Comparison of ENCODE assay signal across 25 mouse cellular contexts in the genomic region with DNA sequence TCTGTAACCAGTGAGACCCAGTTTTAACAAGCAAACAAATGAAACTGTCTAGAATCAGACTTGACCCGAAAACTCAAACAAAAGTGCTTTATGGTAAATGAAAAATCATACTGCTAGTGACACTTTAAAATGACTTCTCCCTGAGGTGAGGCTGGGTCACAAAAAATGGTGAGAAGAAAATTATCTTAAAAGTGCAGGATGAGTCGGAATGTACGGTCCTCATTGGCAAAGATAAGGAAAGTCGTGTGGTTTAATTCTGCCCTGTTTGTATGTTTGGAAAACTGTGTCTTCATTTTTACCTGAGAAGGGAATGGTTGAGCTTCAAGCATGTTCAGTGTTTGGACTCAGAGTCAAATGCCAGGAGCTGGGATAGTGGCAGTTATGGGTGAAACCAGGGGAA. TPM values are rescaled to one million over a fixed set of nuclear protein-coding genes. Genes with fewer than 3 reads are reported as not detected.
DNase-seq lines count a peak whose midpoint lies in the region; ATAC-seq and TF ChIP-seq lines count a peak whose summit lies in the region.
"Had no signal": no experiment of that assay in that cellular context is flagged by ENCODE, and none has a peak within 500 bp of the region (broad histone marks: within the 10 kb centered on the region; RNA-seq: fewer than 3 reads in every experiment).

No protein-coding gene starts in this region.

- H3K27me3 ChIP-seq in testis, adult 2 months (ENCODE audit: control insufficient read depth, insufficient read depth, low read length): no peaks in the 10 kb centered on the region
- no peaks in the 10 kb centered on the region for H3K27me3 ChIP-seq in liver, embryonic 14.5 days (ENCODE audit: control insufficient read depth, insufficient read depth, low read length)
- no peaks in the 10 kb centered on the region for H3K27me3 ChIP-seq in lung, postnatal 0 days (replicated peaks; ENCODE audit: insufficient read depth, low read length)
- H3K27me3 ChIP-seq: CH12.LX; forebrain, embryonic 15.5 days; heart, embryonic 15.5 days had no signal

- 28% methylated on average over 4 of the region's 4 CpGs for WGBS in liver, embryonic 14.5 days (ENCODE audit: insufficient replicate concordance)
- WGBS in lung, postnatal 0 days: 84% methylated on average over 4 of the region's 4 CpGs

- H3K4me2 ChIP-seq in liver, embryonic 14.5 days (ENCODE audit: low read depth): peak overlapping the region; percentile 20; the same call in 1 of the 2 replicates
- no peak overlapping the region for H3K4me2 ChIP-seq in lung, postnatal 0 days (replicated peaks; ENCODE audit: low read depth, low read length)
- H3K4me2 ChIP-seq: forebrain, embryonic 15.5 days; heart, embryonic 11.5 days; heart, embryonic 15.5 days; hindbrain, embryonic 14.5 days had no signal

- no peak for TF ChIP-seq POLR2A in testis, adult 2 months (IDR thresholded peaks at IDR 0.05; ENCODE audit: control insufficient read depth, low read depth, low read length)

- no peak for ATAC-seq in liver, embryonic 14.5 days (ENCODE audit: insufficient read depth)
- peak; percentile 54 for ATAC-seq in megakaryocyte progenitor cell, adult 5-6 weeks (replicated peaks; ENCODE audit: poor library complexity)
- ATAC-seq in lung, postnatal 0 days: no peak
- ATAC-seq: forebrain, embryonic 15.5 days had no signal

- H3K9me3 ChIP-seq in liver, embryonic 14.5 days (ENCODE audit: control insufficient read depth, low read length): no peaks in the 10 kb centered on the region; the same call in 1 of the 2 replicates
- no peaks in the 10 kb centered on the region for H3K9me3 ChIP-seq in lung, postnatal 0 days (ENCODE audit: low read length)
- H3K9me3 ChIP-seq: embryonic facial prominence, embryonic 10.5 days; forebrain, embryonic 15.5 days; heart, embryonic 15.5 days; hindbrain, embryonic 10.5 days had no signal

- H3K27ac ChIP-seq in testis, adult 2 months (ENCODE audit: control insufficient read depth, insufficient read depth, low read depth, low read length): no peak overlapping the region
- peak overlapping the region; percentile 39; the same call in 1 of the 2 replicates for H3K27ac ChIP-seq in liver, embryonic 14.5 days
- H3K27ac ChIP-seq in lung, postnatal 0 days (ENCODE audit: low read length): no peak overlapping the region
- H3K27ac ChIP-seq: embryonic facial prominence, embryonic 10.5 days; forebrain, embryonic 15.5 days; heart, embryonic 15.5 days; hindbrain, embryonic 10.5 days; hindbrain, embryonic 14.5 days had no signal

- H3K4me3 ChIP-seq in testis, adult 2 months (ENCODE audit: control insufficient read depth, low read depth, low read length): peak overlapping the region; percentile 55; the same call in 1 of the 2 replicates
- H3K4me3 ChIP-seq in liver, embryonic 14.5 days (ENCODE audit: insufficient read depth in 1 of 2, low read depth in 2 of 2, low read length in 2 of 2): no peak overlapping the region
- H3K4me3 ChIP-seq in lung, postnatal 0 days (ENCODE audit: low read depth, low read length): no peak overlapping the region
- H3K4me3 ChIP-seq: embryonic facial prominence, embryonic 10.5 days; erythroblast, embryonic 14.5 days; forebrain, embryonic 15.5 days; heart, embryonic 15.5 days; hindbrain, embryonic 10.5 days had no signal

- peak; percentile 69; the same call in 1 of the 2 replicates for TF ChIP-seq EP300 in liver, embryonic 14.5 days (IDR thresholded peaks at IDR 0.05; ENCODE audit: low read depth)
- TF ChIP-seq EP300 in lung, postnatal 0 days (IDR thresholded peaks at IDR 0.05): no peak

- no peak overlapping the region; the same call in 1 of the 2 replicates for H3K9ac ChIP-seq in liver, embryonic 14.5 days (replicated peaks)
- no peak overlapping the region for H3K9ac ChIP-seq in lung, postnatal 0 days (replicated peaks; ENCODE audit: low read depth)
- H3K9ac ChIP-seq: forebrain, embryonic 15.5 days; heart, embryonic 15.5 days; hindbrain, embryonic 14.5 days had no signal

- H3K4me1 ChIP-seq in testis, adult 2 months (ENCODE audit: control insufficient read depth, insufficient read depth, low read length): peaks cover 13% of the 10 kb centered on the region
- H3K4me1 ChIP-seq in liver, embryonic 14.5 days (replicated peaks; ENCODE audit: control insufficient read depth in 2 of 2, insufficient read depth in 2 of 2, low read length in 1 of 2): peaks cover 36% of the 10 kb centered on the region in 2 experiments
- no peaks in the 10 kb centered on the region for H3K4me1 ChIP-seq in lung, postnatal 0 days (ENCODE audit: insufficient read depth, low read depth, low read length)
- H3K4me1 ChIP-seq: forebrain, embryonic 15.5 days; heart, embryonic 15.5 days; hindbrain, embryonic 10.5 days had no signal

- peaks cover 1% of the 10 kb centered on the region; the same call in 1 of the 2 replicates for H3K36me3 ChIP-seq in testis, adult 2 months (ENCODE audit: control insufficient read depth, insufficient read depth, low read length)
- H3K36me3 ChIP-seq in liver, embryonic 14.5 days (replicated peaks; ENCODE audit: control insufficient read depth, insufficient read depth, low read depth): no peaks in the 10 kb centered on the region
- no peaks in the 10 kb centered on the region for H3K36me3 ChIP-seq in lung, postnatal 0 days (ENCODE audit: insufficient read depth, low read length)
- H3K36me3 ChIP-seq: embryonic facial prominence, embryonic 10.5 days; forebrain, embryonic 15.5 days; heart, embryonic 15.5 days; hindbrain, embryonic 10.5 days had no signal

- intact Hi-C loops in heart, postnatal 14 days (cut with DNase I): no loop called here

- TF ChIP-seq CTCF in testis, adult 2 months (IDR thresholded peaks at IDR 0.05; ENCODE audit: control insufficient read depth, insufficient read depth, insufficient replicate concordance, low read depth, low read length): no peak
- no peak for TF ChIP-seq CTCF in liver, embryonic 14.5 days (IDR thresholded peaks at IDR 0.05; ENCODE audit: low read depth)
- TF ChIP-seq CTCF in lung, postnatal 0 days (IDR thresholded peaks at IDR 0.05): no peak

- DNase-seq in testis, postnatal 14 days (ENCODE audit: low spot score): no peak
- peak in 1 of 3 experiments; percentile 60 for DNase-seq in liver, embryonic 14.5 days (ENCODE audit: low read depth in 3 of 3, low spot score in 3 of 3)
- no peak for DNase-seq in heart, postnatal 14 days
- no peak for DNase-seq in lung, postnatal 0 days (ENCODE audit: low spot score)
- DNase-seq: adrenal gland, adult 8-10 months; adrenal gland, postnatal 36 days; cerebellum, adult 2 months; cerebellum, postnatal 10 days; gastrocnemius, postnatal 10 days; heart, adult 18-20 months had no signal

RNA-seq across cellular contexts. Expression of a gene that starts 2.4 kb away (rescaled TPM):
- polyA plus RNA-seq in testis, adult 2 months (2012; rRNA removed): 250 and 260 TPM in 2 replicates
- 0.17 and 0.66 TPM in 2 replicates for polyA plus RNA-seq in liver, embryonic 14.5 days (2012; rRNA removed)
- polyA plus RNA-seq in liver, embryonic 14.5 days (2014; fragmentation: Nextera tagmentation; extraction: Ambion mirVana): 0.80 and 1.2 TPM in 2 replicates
- not detected in 2 replicates for total RNA-seq in megakaryocyte progenitor cell, adult 5-6 weeks (2015)
- total RNA-seq in megakaryocyte progenitor cell, adult 5-6 weeks (2017): 0.10 TPM in 1 of 2 replicates, not detected in the other
- not detected for total RNA-seq in heart, postnatal 14 days (2021)
- 0.15 TPM in 1 of 2 replicates, not detected in the other for polyA plus RNA-seq in lung, postnatal 0 days (2015; fragmentation: Nextera tagmentation; extraction: Ambion mirVana)
- total RNA-seq: adrenal gland, adult 8-10 months; adrenal gland, postnatal 36 days; CH12.LX; gastrocnemius, postnatal 10 days; gastrocnemius, postnatal 4 days; heart, adult 18-20 months; heart, postnatal 25 days had no signal
- polyA plus RNA-seq: cerebellum, adult 2 months; embryonic facial prominence, embryonic 10.5 days; embryonic facial prominence, embryonic 14.5 days; erythroblast, embryonic 14.5 days; forebrain, embryonic 11.5 days; forebrain, embryonic 15.5 days; frontal cortex, adult 2 months; heart, embryonic 15.5 days; hindbrain, embryonic 10.5 days; hindbrain, embryonic 14.5 days had no signal

RNA-seq across cellular contexts. Expression of a gene that starts 29.9 kb away (rescaled TPM):
- polyA plus RNA-seq in testis, adult 2 months (2012; rRNA removed): 25.2 and 37.6 TPM in 2 replicates
- polyA plus RNA-seq in liver, embryonic 14.5 days (2012; rRNA removed): 3.9 and 6.3 TPM in 2 replicates
- 7.5 and 8.5 TPM in 2 replicates for polyA plus RNA-seq in liver, embryonic 14.5 days (2014; fragmentation: Nextera tagmentation; extraction: Ambion mirVana)
- 17.1 and 19.2 TPM in 2 replicates for total RNA-seq in megakaryocyte progenitor cell, adult 5-6 weeks (2015)
- 29.4 and 32.9 TPM in 2 replicates for total RNA-seq in megakaryocyte progenitor cell, adult 5-6 weeks (2017)
- total RNA-seq in heart, postnatal 14 days (2021): 10 to 100 TPM; 17.6 to 20.5 TPM
- polyA plus RNA-seq in lung, postnatal 0 days (2015; fragmentation: Nextera tagmentation; extraction: Ambion mirVana): 13.4 and 13.9 TPM in 2 replicates

RNA-seq across cellular contexts. Expression of a gene that starts 51.4 kb away (rescaled TPM):
- 9.0 and 9.2 TPM in 2 replicates for polyA plus RNA-seq in testis, adult 2 months (2012; rRNA removed)
- 32.0 and 33.6 TPM in 2 replicates for polyA plus RNA-seq in liver, embryonic 14.5 days (2012; rRNA removed)
- 87.4 and 92.5 TPM in 2 replicates for polyA plus RNA-seq in liver, embryonic 14.5 days (2014; fragmentation: Nextera tagmentation; extraction: Ambion mirVana)
- total RNA-seq in megakaryocyte progenitor cell, adult 5-6 weeks (2015): 215 and 235 TPM in 2 replicates
- total RNA-seq in megakaryocyte progenitor cell, adult 5-6 weeks (2017): 165 and 167 TPM in 2 replicates
- 10 to 100 TPM; 50.8 to 65.3 TPM for total RNA-seq in heart, postnatal 14 days (2021)
- 211 and 242 TPM in 2 replicates for polyA plus RNA-seq in lung, postnatal 0 days (2015; fragmentation: Nextera tagmentation; extraction: Ambion mirVana)

Comparison
In these comparisons a context has a peak if more than half of its experiments do, and no peak if none do; other contexts are left out.
1. RNA of a gene that starts 2.4 kb away (polyA plus RNA-seq): 250 to 260 TPM in testis, adult 2 months; 0.17 to 1.2 TPM in liver, embryonic 14.5 days and 0.15 TPM in lung, postnatal 0 days; every median in the first group is over 100 times any median in the second.